Mouse (Mus musculus): ENCODE results near the gene Tsr3.

- TF ChIP-seq CTCF (IDR thresholded peaks at IDR 0.05; ENCODE audit: extremely low read depth, insufficient read length, insufficient replicate concordance, low read depth, low read length) = no peak
- no peak for TF ChIP-seq POLR2A (IDR thresholded peaks at IDR 0.05; ENCODE audit: low read depth, low read length)
These were observed 16.3 kb downstream of the Tsr3 start, which contains the start of gene Baiap3 for GRCm38 (mm10) chr17:25256140-25256754.
